Mouse (Mus musculus) liver, adult (tissue): ENCODE data around the gene Lypd5.

Experiments used
- GATA4 ChIP-seq: IDR thresholded peaks from 2 replicates; pipeline ENCODE4 v1.6.1; 2014; ENCODE audit warnings: mild to moderate bottlenecking, low read length; ENCODE audit not compliant: insufficient replicate concordance

The Lypd5 gene

GRCm38 (mm10) chr7:24348896-24349295, at the start of gene Lypd5:
TSS of gene Lypd5 (plus strand) at chr7:24349196.
- TF ChIP-seq GATA4: no peak

GRCm38 (mm10) chr7:24299823-24300481, 49.0 kb upstream of the Lypd5 start:
- no peak for TF ChIP-seq GATA4

GRCm38 (mm10) chr7:24300771-24301282, 48.2 kb upstream of the Lypd5 start, which contains the start of gene Zfp61:
TSS of gene Zfp61 (minus strand) at chr7:24301232.
- TF ChIP-seq GATA4: no peak

GRCm38 (mm10) chr7:24315726-24316566, 33.0 kb upstream of the Lypd5 start:
- no peak for TF ChIP-seq GATA4

- TF ChIP-seq GATA4: no peak
Measured at GRCm38 (mm10) chr7:24316567-24317092, 32.4 kb upstream of the Lypd5 start, which contains the start of gene Zfp94. TSS of gene Zfp94 (minus strand) at chr7:24316666.

GRCm38 (mm10) chr7:24318942-24319341, 30.1 kb upstream of the Lypd5 start:
- no peak for TF ChIP-seq GATA4

- TF ChIP-seq GATA4: no peak
Measured at GRCm38 (mm10) chr7:24322593-24322992, 26.4 kb upstream of the Lypd5 start.

GRCm38 (mm10) chr7:24325197-24325596, 23.8 kb upstream of the Lypd5 start:
- TF ChIP-seq GATA4: no peak

- no peak for TF ChIP-seq GATA4
Measured at GRCm38 (mm10) chr7:24325675-24326128, 23.3 kb upstream of the Lypd5 start.

- TF ChIP-seq GATA4: no peak
Measured at GRCm38 (mm10) chr7:24326273-24327135, 22.5 kb upstream of the Lypd5 start.

- TF ChIP-seq GATA4: no peak
Measured at GRCm38 (mm10) chr7:24327281-24327975, 21.6 kb upstream of the Lypd5 start.

- no peak for TF ChIP-seq GATA4
Measured at GRCm38 (mm10) chr7:24333304-24333986, 15.6 kb upstream of the Lypd5 start, which contains the start of gene Tescl. TSS of gene Tescl (minus strand) at chr7:24333936.

GRCm38 (mm10) chr7:24335699-24336309, 13.2 kb upstream of the Lypd5 start:
- TF ChIP-seq GATA4: no peak
